Mouse (Mus musculus) hematopoietic stem cell, adult 5-6 weeks (primary cell): ENCODE data around the gene Vsir. TPM values are rescaled to one million over a fixed set of nuclear protein-coding genes. Genes with fewer than 3 reads are reported as not detected.

Source experiments
- ATAC-seq, 2 experiments: fragments of 125-278 bp in 1 of 2; replicated peaks in 1 of 2; 2 replicates each; pipeline ENCODE4 v1.8.0; 2016 to 2017; ENCODE audit warnings: inconsistent platforms in 2 of 2, mild to moderate bottlenecking in 2 of 2, moderate number of reproducible peaks in 2 of 2, low read depth in 1 of 2, moderate TSS enrichment in 1 of 2; ENCODE audit not compliant: low FRiP score in 2 of 2, poor library complexity in 2 of 2, severe bottlenecking in 2 of 2, insufficient read depth in 1 of 2, low TSS enrichment in 1 of 2
- total RNA-seq: library from RNA; stranded (forward); fragments of 172-1452, 232-1000 nt; gene quantifications from 2 replicates; pipeline ENCODE4 v1.2.3, GENCODE M21; 2017

Gene Vsir
- total RNA-seq, 1 experiment from 2014 or later = 50.2 TPM

DNA sequence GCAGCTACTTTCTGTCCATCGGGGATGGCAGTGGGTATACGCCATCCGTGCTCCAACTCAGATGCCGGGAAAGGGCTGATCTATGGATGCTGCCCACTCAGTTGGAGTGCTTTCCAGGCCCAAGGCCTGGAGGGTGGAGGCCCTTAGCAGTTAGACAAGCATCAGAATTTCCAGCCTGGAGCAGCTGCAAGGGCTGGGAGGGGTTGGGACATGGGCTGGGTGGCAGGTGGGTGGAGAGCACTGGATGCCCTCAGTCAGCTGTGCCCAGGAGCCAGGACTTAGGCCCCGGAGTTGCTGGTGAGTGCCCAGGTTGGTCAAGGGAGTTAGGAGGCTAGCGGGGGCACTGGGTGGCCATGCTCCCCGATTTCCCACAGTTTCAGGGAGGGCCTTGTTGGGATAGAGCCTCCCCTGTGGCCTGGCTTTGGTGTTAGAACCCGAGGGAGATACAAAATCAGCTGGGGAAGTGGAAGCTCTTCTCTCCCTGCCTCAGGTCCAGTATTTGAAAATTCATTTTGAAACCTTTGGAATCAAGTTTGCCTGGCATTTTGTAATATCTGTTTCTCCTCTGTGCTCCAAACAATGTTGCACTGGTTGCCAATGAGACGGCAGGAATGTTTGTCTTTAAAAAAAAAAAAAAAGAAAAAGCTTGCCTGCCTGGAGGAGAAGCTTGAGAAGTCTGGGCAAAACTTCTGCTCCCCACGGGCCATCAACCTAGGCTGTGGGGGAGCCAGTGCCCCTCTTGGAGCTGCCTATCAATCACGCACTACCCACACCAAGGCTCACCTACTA lies 54.0 kb downstream of the Vsir start:
- no peak for ATAC-seq

- no peak for ATAC-seq
Measured at GRCm38 (mm10) chr10:60405460-60406177, 59.0 kb downstream of the Vsir start.

DNA sequence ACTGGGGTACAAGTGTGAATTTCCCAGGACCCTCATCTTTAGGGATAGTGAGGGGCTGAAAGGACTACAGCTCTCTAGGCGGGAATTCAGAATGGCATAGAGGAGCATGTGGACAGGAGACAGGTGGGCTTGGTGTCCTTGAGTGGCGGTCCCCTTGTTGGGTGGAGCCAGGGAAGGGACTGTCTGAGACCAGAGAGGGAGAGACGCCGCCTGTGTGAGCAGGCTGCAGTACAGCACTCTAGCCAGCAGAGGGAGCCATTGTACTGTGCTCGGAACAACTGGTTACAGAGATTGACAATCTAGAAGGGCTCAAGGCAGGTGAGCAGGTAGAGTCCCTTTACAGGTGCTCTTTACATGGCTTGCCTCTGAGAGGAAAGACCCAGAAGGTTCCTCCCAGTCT lies 61.2 kb downstream of the Vsir start:
- ATAC-seq = peak; percentile 68 to 69; a peak in 2 of 4 replicates

DNA sequence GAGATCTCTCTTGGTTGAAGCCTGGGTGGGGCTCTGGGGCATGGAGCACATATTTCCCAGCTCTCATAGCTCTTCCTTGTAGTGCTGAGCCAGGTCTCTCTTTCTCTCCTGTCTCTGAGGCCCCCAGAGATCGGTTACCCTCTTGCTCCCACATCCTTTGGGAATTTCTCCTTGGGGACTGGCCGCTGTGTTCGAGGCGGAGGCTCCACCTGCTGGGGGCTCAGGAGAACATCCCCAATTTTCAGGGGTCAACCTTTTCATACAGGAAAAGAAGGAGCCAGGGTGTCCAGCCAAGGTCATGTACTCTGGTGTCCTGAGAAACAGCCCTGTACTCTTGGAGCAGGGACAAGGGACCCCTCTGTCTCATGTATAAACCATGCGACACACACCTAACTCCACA lies 65.1 kb downstream of the Vsir start:
- ATAC-seq = no peak

GRCm38 (mm10) chr10:60413756-60414155 lies 67.1 kb downstream of the Vsir start:
- no peak for ATAC-seq

DNA sequence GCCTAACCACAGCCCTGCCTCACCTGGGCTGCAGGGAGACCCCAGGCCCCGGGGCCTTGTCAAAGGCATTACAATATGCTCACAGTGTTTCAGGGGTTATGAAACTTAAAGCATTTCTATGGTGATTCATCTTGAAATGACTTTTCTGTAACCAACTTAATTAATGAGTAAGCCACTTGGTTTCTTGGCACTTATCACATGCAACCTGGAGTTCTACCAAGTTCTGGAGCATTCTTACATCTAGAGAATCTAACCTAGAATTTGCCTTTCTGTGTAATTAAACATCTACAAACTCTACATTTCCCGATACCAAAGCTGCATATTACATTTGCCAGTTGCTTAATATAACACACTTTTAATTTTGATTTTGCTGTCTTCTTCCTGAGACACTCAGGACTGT lies 70.4 kb downstream of the Vsir start:
- no peak for ATAC-seq

DNA sequence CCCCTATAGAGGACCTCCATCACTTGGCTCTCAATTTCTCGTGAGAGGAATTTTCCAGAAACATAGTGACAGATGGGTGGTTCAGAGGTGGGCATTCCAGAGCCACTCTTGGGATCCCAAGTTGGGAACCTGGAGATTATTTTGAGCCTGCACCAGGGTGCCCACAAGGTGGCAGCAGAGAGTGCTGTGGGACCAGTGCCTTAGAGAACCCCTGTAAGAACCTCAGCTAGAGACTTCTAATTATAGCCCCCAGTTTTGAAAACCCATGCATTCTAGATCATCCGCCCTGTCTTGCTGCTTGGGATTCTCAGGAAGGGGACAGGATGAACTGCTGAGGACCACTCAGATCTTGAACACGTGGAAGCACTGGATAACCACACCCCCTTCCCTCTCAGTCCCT lies 71.5 kb downstream of the Vsir start:
- ATAC-seq = peak in 1 of 2 experiments; percentile 20; a peak in 1 of 4 replicates

- no peak for ATAC-seq
Measured at GRCm38 (mm10) chr10:60419624-60420023, 73.0 kb downstream of the Vsir start.

Other genes with a start within 250 kb of the Vsir start
- 0.50 TPM in 1 of 2 replicates, not detected in the other for gene Spock2, start 240.6 kb upstream of the Vsir start, total RNA-seq
- 0.10 and 0.31 TPM in 2 replicates for gene Chst3, start 127.6 kb upstream of the Vsir start, total RNA-seq
- gene Psap, start 69.2 kb upstream of the Vsir start, total RNA-seq = 223 and 263 TPM in 2 replicates
- not detected in 2 replicates for gene Gm17455, start 52.9 kb downstream of the Vsir start, total RNA-seq